Mouse (Mus musculus): ENCODE measurements around the gene Ldhc. TPM values are rescaled to one million over a fixed set of nuclear protein-coding genes. Genes with fewer than 3 reads are reported as not detected.

Gene Ldhc
- polyA plus RNA-seq, 1 experiment from 2014 or later, result 0.13 TPM

DNA sequence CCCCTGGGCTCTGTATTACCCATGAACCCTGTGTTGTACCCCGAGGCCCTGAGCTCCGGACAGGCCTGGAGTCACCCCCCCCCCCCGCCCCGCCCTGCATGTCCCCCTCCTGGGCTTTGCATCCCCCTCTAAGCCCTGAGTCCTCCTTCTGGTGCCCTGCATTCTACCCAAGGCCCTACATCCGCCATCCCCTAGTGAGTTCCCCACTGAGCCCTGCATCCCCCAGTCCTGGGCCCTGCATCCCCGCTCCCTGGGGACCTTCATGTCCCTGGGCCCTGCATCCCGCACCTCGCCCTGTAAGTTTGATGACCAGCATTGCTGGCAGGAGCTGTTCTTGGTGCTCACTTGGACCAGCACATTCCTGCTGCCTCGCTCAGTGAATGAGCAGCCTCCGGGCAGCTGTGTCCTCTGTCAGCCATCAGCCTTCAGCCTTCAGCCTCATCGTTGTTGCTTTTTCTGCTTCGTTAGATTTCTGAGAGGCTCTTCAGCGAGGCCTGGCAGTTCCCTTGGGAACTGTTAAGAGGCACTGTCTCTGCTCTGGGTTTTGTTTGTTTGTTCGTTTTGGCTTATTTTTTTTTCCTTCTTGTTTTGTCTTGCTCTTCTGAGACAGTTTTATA, 25.9 kb upstream of the Ldhc start:
- no peak overlapping the region for H3K9ac ChIP-seq (replicated peaks)
- H3K4me2 ChIP-seq, result no peak overlapping the region
- H3K27me3 ChIP-seq (replicated peaks), result no peaks in the 10 kb centered on the region
- ATAC-seq (ENCODE audit: low FRiP score), result no peak
- no peaks in the 10 kb centered on the region for H3K9me3 ChIP-seq (replicated peaks)
- 34% methylated on average over 13 of the region's 14 CpGs for WGBS
- no peak overlapping the region for H3K4me3 ChIP-seq (replicated peaks)
- peaks cover 25% of the 10 kb centered on the region for H3K4me1 ChIP-seq
- no peak overlapping the region for H3K27ac ChIP-seq (replicated peaks)
- H3K36me3 ChIP-seq, result no peaks in the 10 kb centered on the region

DNA sequence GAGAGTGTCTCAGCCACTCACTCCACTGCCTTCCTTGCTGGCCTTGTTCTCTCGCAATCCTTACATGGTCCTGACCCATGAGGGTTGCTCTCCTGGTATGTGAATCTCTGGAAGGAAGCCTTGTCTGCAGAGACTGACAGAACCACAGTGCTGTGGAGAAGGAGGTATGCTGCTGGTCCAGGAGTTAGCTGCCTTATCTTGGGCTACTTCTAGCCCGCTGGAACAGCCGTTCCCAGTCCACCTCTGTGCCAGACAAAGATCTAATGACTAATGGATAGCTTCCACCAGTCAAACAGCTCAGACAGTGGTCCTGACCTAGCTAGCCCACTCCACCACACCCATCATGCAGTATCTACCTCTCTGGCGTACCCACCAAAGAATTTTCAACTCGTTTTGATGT, 24.6 kb upstream of the Ldhc start:
- no peak for ATAC-seq (ENCODE audit: low FRiP score)
- WGBS, result 83% methylated on average over 5 of the region's 5 CpGs
- Histone ChIP-seq H3K9me3 (replicated peaks) (no peaks in the 10 kb centered on the region), H3K4me3 (replicated peaks) (no peak overlapping the region), H3K4me1 (peaks cover 25% of the 10 kb centered on the region), H3K4me2 (no peak overlapping the region), H3K9ac (replicated peaks) (no peak overlapping the region), H3K36me3 (no peaks in the 10 kb centered on the region), H3K27ac (replicated peaks) (no peak overlapping the region), H3K27me3 (replicated peaks) (no peaks in the 10 kb centered on the region; the same call in 1 of the 2 replicates)

DNA sequence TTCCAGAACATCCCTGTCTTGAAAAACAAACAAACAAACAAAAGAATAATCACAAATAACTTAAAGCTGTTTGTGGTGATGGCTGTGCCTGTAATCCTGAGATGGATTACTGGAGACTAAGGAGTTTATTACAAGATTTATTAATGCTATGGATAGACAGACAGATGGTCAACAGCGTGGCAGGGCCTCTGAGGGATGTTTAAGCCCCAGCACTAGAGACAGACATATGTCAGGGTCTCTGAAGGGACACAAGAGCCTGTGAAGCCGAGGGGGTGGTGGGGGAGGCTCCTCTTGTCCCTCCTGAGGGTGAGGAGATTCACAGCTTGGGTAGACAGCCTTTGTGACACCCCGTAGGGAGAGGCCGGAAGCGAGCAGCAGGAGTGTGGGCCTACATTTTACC, 23.9 kb upstream of the Ldhc start:
- Histone ChIP-seq H3K9me3 (replicated peaks) (no peaks in the 10 kb centered on the region), H3K27me3 (replicated peaks) (no peaks in the 10 kb centered on the region; the same call in 1 of the 2 replicates), H3K4me3 (replicated peaks) (no peak overlapping the region), H3K36me3 (no peaks in the 10 kb centered on the region), H3K9ac (replicated peaks) (no peak overlapping the region), H3K4me1 (peaks cover 25% of the 10 kb centered on the region), H3K27ac (replicated peaks) (no peak overlapping the region), H3K4me2 (no peak overlapping the region)
- WGBS, result 39% methylated on average over 5 of the region's 5 CpGs
- ATAC-seq (ENCODE audit: low FRiP score), result no peak

DNA sequence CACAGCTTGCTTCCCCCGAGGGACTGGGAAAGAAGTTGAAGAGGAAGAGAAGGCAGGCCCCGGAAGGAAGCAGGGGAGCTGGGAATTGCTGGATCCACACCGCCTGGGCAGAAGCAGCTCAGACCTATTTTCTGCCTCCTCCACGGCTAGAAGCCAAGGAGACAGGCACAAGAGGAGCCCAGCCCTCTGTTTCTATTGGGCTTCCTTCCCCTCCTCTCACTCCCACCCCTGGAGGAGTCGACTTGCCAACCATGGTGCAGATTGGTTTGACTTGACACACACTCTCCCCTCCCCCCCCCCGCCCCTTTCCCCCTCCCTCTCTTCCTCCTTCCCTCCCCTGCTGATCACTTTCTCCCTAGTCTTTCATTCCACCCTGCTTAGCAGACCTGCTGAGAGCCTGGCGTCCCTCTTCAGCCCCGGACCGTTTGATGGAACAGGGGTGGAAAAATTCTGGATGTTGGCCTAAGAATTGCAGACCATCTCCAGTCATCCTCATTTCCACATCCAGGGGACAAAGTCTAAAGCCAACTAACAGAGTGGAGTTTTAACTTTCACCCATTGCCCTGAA, 22.8 kb upstream of the Ldhc start:
- peak; percentile 57; the same call in 1 of the 2 replicates for ATAC-seq (ENCODE audit: low FRiP score)
- Histone ChIP-seq H3K27ac (replicated peaks) (peak overlapping the region; percentile 72), H3K9me3 (replicated peaks) (no peaks in the 10 kb centered on the region), H3K4me2 (peak overlapping the region; percentile 37), H3K36me3 (no peaks in the 10 kb centered on the region), H3K9ac (replicated peaks) (no peak overlapping the region), H3K4me3 (replicated peaks) (no peak overlapping the region), H3K4me1 (peaks cover 25% of the 10 kb centered on the region), H3K27me3 (replicated peaks) (no peaks in the 10 kb centered on the region; the same call in 1 of the 2 replicates)
- WGBS, result 1% methylated on average over 9 of the region's 9 CpGs

DNA sequence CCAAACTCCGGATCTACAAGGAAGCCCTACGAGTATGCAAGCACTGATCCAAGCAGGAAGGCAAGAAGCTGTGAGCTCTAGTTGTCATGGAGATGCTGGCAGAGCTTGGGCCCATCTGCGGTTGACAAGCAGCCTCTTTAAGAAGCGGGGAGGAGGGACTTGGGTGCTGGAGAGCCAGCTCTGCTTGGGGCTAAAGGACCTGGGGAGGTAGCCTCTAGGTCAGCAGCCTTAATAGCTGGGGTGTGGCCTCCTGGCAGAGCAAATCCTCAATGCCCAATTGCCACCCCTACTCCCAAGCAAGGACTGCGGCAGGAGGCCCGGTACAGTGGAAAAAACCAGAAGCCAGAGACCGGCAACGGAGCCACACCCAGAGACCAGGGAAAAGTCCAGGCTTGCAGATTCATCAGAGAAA, 22.1 kb upstream of the Ldhc start:
- Histone ChIP-seq H3K36me3 (no peaks in the 10 kb centered on the region), H3K9ac (replicated peaks) (no peak overlapping the region), H3K4me2 (peak overlapping the region; percentile 37), H3K4me1 (peaks cover 25% of the 10 kb centered on the region), H3K27me3 (replicated peaks) (no peaks in the 10 kb centered on the region; the same call in 1 of the 2 replicates), H3K9me3 (replicated peaks) (no peaks in the 10 kb centered on the region), H3K4me3 (replicated peaks) (no peak overlapping the region), H3K27ac (replicated peaks) (peak overlapping the region; percentile 72)
- WGBS, result 7% methylated on average over 8 of the region's 8 CpGs
- ATAC-seq (ENCODE audit: low FRiP score), result peak; percentile 77

DNA sequence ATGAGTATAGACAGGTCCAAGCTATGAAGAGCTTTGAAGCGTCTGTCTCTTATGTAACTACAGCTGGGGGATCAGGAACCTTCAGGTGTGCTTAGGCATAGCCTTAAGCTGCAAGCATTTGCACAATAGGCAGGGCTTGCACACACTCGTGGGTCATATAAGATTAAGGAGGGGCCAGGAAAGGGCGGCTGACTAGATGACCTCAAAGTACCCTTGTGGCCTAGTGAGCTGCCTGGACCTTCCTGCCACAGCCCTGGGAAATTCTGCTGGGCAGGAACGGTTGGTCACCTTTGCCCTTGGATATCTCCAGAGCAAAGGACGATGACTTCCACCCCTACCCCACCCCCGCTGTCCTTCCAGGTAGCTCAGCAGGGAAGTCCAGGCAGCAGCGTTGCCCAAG, 21.6 kb upstream of the Ldhc start:
- Histone ChIP-seq H3K9ac (replicated peaks) (no peak overlapping the region), H3K4me2 (peak overlapping the region; percentile 37; the same call in 1 of the 2 replicates), H3K36me3 (no peaks in the 10 kb centered on the region), H3K27me3 (replicated peaks) (no peaks in the 10 kb centered on the region; the same call in 1 of the 2 replicates), H3K27ac (replicated peaks) (peak overlapping the region; percentile 72; the same call in 1 of the 2 replicates), H3K9me3 (replicated peaks) (no peaks in the 10 kb centered on the region), H3K4me1 (peaks cover 25% of the 10 kb centered on the region), H3K4me3 (replicated peaks) (no peak overlapping the region)
- WGBS, result 40% methylated on average over 7 of the region's 7 CpGs
- ATAC-seq (ENCODE audit: low FRiP score), result no peak

DNA sequence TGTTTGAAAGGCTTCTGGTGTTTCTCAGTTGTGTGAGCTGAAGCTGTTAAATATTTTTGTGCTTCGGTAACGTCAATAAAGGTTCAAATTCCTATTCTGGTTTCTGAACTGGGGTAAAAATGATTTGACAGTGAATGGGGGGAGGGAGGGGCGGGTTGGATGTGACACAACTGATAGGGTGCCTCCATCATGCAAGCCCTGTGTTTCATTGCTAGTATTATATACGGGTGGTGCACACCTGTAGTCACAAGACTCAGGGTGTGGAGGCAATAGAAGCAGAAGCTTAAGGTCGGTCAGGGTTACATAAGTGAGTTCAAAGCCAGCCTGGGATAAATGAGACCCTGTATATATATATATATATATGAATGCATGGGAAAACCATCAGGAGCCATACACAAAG, 21.1 kb upstream of the Ldhc start:
- ATAC-seq (ENCODE audit: low FRiP score), result no peak
- Histone ChIP-seq H3K27ac (replicated peaks) (no peak overlapping the region), H3K4me3 (replicated peaks) (no peak overlapping the region), H3K4me1 (peaks cover 28% of the 10 kb centered on the region), H3K9ac (replicated peaks) (no peak overlapping the region), H3K27me3 (replicated peaks) (no peaks in the 10 kb centered on the region; the same call in 1 of the 2 replicates), H3K4me2 (no peak overlapping the region), H3K9me3 (replicated peaks) (no peaks in the 10 kb centered on the region), H3K36me3 (no peaks in the 10 kb centered on the region)
- WGBS, result 76% methylated on average over 5 of the region's 5 CpGs

DNA sequence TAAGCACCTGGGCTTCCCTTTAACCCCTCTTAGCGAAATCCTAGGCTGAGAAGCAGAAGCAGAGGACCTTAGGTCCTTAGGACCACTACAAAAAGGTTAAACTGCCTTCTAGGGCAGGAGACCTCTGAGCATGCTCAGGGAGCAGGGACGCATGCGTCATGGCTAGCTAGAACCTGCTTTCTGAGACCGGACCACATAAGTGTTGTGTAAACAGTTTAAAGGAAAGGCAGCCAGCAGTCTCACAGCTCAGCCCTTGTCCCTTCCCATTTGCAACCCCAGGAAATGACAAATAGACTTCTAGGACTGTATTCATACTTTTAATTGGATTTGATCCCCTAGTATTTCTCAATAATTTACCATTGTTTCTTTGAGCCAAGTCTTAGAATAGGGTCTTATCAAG, 20.7 kb upstream of the Ldhc start:
- H3K27me3 ChIP-seq (replicated peaks), result no peaks in the 10 kb centered on the region; the same call in 1 of the 2 replicates
- no peaks in the 10 kb centered on the region for H3K36me3 ChIP-seq
- H3K4me1 ChIP-seq, result peaks cover 28% of the 10 kb centered on the region
- no peak overlapping the region for H3K4me2 ChIP-seq
- no peak overlapping the region for H3K9ac ChIP-seq (replicated peaks)
- H3K27ac ChIP-seq (replicated peaks), result no peak overlapping the region
- no peaks in the 10 kb centered on the region for H3K9me3 ChIP-seq (replicated peaks)
- 73% methylated on average over 4 of the region's 4 CpGs for WGBS
- H3K4me3 ChIP-seq (replicated peaks), result no peak overlapping the region
- ATAC-seq (ENCODE audit: low FRiP score), result no peak

DNA sequence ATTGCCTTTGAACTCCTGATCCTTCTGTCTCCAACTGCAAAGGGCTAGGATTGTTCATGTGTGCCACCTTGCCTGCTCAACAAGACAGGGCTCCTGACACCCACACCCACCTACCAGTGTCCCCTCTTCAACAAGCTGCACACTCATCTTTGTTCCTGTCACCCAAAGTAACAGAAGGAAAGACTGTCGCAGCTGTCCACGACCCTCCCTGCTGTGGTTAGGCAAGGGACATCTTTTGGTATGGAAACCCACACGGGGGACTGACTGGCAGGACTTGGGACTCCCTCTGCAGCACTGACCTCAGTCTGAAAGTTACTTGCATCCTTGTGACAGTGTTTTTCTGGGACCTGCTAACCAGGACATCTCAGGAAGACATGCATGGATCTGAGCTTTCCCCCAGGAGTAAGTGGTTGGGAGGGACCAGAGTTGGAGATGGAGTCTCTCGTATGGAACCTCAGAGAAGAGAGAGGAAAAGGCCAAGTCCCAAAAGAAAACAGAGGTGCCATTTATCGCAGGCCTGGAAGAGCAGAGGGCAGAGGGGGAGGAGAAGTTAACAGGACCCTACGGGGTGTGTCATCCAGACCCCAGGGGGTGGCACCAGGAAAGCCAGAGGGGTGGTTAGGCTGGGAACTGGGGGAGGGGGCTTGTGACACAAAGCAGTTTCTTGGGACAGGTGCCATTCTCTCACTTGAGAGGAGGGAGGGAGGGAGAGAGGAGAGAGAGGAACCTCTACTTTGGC, 20.0 kb upstream of the Ldhc start, which contains the start of gene Ldha:
Gene Ldha, plus strand, starts transcription at position 689 of the 739 bp plus-strand sequence.
- Histone ChIP-seq H3K4me1 (peaks cover 27% of the 10 kb centered on the region), H3K4me3 (replicated peaks) (no peak within 1 kb of the TSS), H3K4me2 (no peak within 1 kb of the TSS), H3K36me3 (no peaks in the 10 kb centered on the region), H3K27ac (replicated peaks) (no peak within 1 kb of the TSS), H3K27me3 (replicated peaks) (no peaks in the 10 kb centered on the region; the same call in 1 of the 2 replicates), H3K9ac (replicated peaks) (no peak within 1 kb of the TSS), H3K9me3 (replicated peaks) (no peaks in the 10 kb centered on the region)
- ATAC-seq (ENCODE audit: low FRiP score), result no peak
- WGBS, result 34% methylated on average over 6 of the region's 6 CpGs

DNA sequence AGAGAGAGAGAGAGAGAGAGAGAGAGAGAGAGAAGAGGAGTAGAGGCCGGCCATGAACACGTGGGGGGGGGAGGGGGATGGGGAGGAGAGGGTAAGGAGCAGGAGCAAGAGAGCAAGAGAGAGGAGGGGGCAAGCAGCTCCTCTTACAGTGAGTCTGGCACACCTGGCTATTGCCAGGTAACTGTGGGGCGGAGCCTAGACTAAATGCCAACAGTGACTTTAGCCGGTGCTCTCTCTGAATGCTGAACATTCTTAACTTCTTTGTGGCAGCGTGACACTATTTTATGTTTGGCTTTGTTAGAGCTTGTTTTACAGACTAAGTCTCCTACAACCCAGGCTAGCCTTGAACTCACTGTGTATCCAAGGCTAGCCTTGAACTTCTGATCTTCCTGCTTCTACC, 18.7 kb upstream of the Ldhc start:
- Histone ChIP-seq H3K27me3 (replicated peaks) (no peaks in the 10 kb centered on the region; the same call in 1 of the 2 replicates), H3K4me3 (replicated peaks) (no peak overlapping the region), H3K4me2 (no peak overlapping the region), H3K36me3 (no peaks in the 10 kb centered on the region), H3K9ac (replicated peaks) (no peak overlapping the region), H3K4me1 (peaks cover 38% of the 10 kb centered on the region), H3K27ac (replicated peaks) (no peak overlapping the region), H3K9me3 (replicated peaks) (no peaks in the 10 kb centered on the region)
- no peak for ATAC-seq (ENCODE audit: low FRiP score)
- 38% methylated on average over 5 of the region's 5 CpGs for WGBS

DNA sequence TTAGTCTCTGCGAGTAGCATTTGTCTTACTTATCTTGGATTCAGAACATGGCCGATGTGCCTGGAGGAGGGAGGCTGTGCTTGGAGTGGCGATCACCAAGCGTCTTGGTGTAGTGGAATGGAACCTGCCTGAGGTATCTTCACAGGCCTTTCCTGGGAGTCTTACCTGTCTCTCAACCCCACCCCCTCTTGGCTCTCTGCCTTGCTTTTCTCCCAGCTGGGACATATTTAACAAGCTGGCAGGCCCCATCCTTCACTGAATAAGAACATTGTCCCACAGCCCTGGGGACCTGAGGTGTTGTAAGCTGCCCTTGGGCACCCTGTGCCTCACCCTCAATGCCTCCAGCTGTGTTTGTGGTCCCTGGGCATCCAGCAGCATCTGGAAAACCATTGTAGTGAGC, 17.4 kb upstream of the Ldhc start:
- Histone ChIP-seq H3K4me2 (no peak overlapping the region), H3K4me3 (replicated peaks) (no peak overlapping the region), H3K27me3 (replicated peaks) (no peaks in the 10 kb centered on the region; the same call in 1 of the 2 replicates), H3K36me3 (0 out of 2 replicates have a peak, but pooled peaks cover under 1% of the 10 kb centered on the region), H3K4me1 (peaks cover 32% of the 10 kb centered on the region), H3K27ac (replicated peaks) (no peak overlapping the region), H3K9me3 (replicated peaks) (no peaks in the 10 kb centered on the region), H3K9ac (replicated peaks) (no peak overlapping the region)
- WGBS, result 88% methylated on average over 4 of the region's 4 CpGs
- ATAC-seq (ENCODE audit: low FRiP score), result no peak
